Mouse (Mus musculus) right cerebral cortex, adult 18-20 months (tissue): Measurements from ENCODE around the gene Zfp28.

ENCODE experiments used
- DNase-seq: peaks from one replicate; pipeline ENCODE4 v3.0.0; 2022; ENCODE audit warnings: mixed read lengths

The Zfp28 gene

GRCm38 (mm10) chr7:6410043-6410442, 26.9 kb downstream of the Zfp28 start, which contains the start of gene Gm20715:
Gene Gm20715 (plus strand): TSS chr7:6410277.
- peak; percentile 59 for DNase-seq

DNA sequence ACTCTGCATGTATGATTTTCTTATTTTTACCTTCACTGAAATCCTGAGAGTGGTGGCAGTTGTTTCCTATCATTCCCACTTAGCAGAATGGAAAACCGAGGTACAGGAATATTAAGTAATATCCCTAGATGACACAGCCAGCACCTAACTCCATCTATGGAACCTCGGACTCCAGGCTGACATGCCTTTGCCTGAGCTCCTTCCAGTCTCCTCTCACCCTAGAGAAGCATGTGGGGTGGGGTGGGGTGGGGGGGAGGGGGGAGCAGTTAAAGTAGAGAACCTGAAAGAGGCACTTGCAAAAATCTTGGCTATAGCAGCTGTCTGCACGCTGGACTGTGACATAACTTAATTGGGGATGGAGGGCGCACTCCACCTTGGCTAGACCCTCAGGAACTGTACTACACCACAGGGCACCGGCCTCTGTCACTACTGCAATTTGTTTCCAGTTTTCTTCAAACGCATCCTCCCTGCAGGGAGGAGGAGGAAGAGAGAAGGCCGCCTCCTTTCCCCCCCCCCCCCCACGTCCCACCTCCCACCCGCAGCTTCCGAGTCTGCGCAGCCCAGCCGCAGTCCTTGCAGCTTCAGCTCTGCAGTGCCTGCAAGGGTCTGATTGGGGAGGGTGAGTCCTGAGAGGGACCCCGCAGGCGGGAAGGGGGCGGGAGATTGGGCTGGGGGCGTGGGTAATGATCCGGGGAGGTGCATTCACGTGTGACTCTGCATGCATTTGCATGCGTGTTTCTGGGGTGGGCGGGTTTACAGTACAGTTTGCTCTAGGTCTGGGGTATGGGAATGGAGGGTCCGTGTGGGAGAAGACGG, 31.7 kb downstream of the Zfp28 start:
- peak; percentile 45 for DNase-seq

- DNase-seq = no peak
These were observed 32.3 kb downstream of the Zfp28 start for GRCm38 (mm10) chr7:6415442-6415787.

DNA sequence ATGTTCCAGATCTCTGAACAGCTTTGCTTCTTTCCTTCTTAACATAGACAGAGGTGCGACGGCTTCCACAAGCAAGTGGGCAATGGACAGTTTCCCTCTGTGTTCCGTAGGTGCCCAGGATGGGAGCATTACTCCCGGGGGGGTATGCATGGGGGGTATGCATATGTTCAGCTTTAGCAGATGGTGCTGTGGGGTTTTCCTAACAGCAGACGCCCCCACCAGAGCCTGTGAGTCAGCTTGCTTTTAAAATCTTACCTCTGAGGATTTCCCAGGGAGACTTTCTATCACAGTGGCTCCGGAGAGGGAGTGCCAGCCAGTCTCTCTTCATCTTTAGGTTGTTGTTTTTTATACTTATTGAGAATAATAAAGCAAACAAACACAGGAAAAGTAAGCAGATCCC, 36.8 kb downstream of the Zfp28 start:
- DNase-seq = peak; percentile 66

- DNase-seq = no peak
These were observed 46.3 kb downstream of the Zfp28 start for GRCm38 (mm10) chr7:6429381-6429780.

GRCm38 (mm10) chr7:6430342-6430741, 47.2 kb downstream of the Zfp28 start:
- no peak for DNase-seq

GRCm38 (mm10) chr7:6438388-6438787, 55.3 kb downstream of the Zfp28 start, which contains the start of gene Olfr1344:
Gene Olfr1344 (plus strand): TSS chr7:6438688.
- DNase-seq = no peak

DNA sequence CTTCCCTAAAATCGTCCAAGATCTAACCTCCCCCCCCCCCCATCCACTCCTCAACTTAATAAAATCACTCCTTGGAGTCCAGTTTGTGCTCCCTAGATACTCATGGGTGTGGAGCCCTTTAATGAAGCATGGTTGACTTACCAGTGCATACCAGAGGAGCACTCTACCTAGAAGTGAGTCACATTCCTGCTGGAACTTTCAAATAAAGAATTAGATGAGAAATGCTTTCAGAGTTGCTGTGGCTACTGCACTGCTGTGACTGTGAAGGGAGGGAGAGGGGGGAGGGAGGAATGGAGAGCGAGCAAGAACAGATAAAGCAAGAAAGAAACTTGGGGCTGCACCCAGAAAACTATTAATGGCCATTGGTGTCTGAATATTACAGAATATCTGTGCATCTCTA, 58.1 kb downstream of the Zfp28 start:
- DNase-seq = no peak
